Mouse (Mus musculus): ENCODE results near the gene R3hcc1l. TPM values are rescaled to one million over a fixed set of nuclear protein-coding genes. Genes with fewer than 3 reads are reported as not detected.

The R3hcc1l gene
- polyA plus RNA-seq, 1 experiment from 2014 or later: 13.0 TPM

DNA sequence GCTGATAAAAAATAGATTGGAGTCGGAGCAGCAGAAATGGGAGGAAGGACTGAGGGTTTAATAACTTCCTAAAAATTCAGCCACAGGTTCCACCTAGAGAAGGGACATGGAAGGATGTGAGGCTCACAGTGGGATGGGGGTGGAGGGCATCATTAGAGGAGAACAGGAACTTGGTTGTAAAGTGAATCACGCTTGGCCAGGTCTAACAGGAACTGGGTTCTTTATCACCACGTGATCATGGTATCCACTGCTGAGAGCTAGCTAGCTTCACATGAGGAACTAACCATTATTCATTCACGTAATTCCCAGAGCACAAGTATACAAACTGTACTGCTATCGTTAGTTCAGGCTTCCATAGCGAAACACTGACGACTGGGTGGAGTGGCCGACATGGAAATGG is 121.0 kb downstream of the R3hcc1l start:
- ATAC-seq (ENCODE audit: low FRiP score, low read depth): no peak

DNA sequence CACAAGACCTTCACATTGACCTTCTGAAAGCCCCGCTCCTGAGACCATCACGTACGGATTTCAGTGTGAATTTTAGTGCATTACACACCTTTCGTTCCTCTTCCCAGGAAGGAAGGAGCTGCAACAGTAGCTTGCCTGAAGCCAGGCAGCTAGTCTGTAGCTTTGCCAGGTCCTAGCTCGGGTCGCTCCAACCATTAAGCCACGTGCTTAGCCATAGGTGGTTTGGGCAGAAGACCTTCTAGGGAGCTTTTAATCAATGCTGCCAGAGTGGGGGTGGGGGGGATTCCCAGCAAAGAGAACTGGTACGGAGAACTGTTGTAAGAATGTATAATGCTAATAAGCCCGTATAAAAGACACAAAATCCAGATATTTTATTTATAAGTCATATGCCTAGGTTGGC is 121.7 kb downstream of the R3hcc1l start:
- 82% methylated on average over 9 of the region's 9 CpGs for WGBS
- no peak overlapping the region for H3K9ac ChIP-seq
- no peaks in the 10 kb centered on the region for H3K36me3 ChIP-seq
- no peak for ATAC-seq (ENCODE audit: low FRiP score, low read depth)
- no peak overlapping the region for H3K27ac ChIP-seq (replicated peaks)
- H3K27me3 ChIP-seq: no peaks in the 10 kb centered on the region
- H3K4me1 ChIP-seq (replicated peaks): peaks cover 9% of the 10 kb centered on the region; the same call in 1 of the 2 replicates
- H3K4me2 ChIP-seq: no peak overlapping the region
- no peak overlapping the region for H3K4me3 ChIP-seq
- H3K9me3 ChIP-seq: no peaks in the 10 kb centered on the region

More for the DNA sequence above, 121.0 kb downstream of the R3hcc1l start:
- H3K27me3 ChIP-seq: no peaks in the 10 kb centered on the region
- no peak overlapping the region for H3K4me3 ChIP-seq
- no peaks in the 10 kb centered on the region for H3K9me3 ChIP-seq
- H3K9ac ChIP-seq: no peak overlapping the region
- H3K27ac ChIP-seq (replicated peaks): no peak overlapping the region
- peaks cover 9% of the 10 kb centered on the region; the same call in 1 of the 2 replicates for H3K4me1 ChIP-seq (replicated peaks)
- H3K4me2 ChIP-seq: no peak overlapping the region
- H3K36me3 ChIP-seq: no peaks in the 10 kb centered on the region
- 66% methylated on average over 8 of the region's 8 CpGs for WGBS

Other genes starting within 250 kb of the R3hcc1l start
- 38.3 and 39.7 TPM in 2 replicates for gene Crtac1, start 87.0 kb upstream of the R3hcc1l start, polyA plus RNA-seq (2015; fragmentation: Nextera tagmentation; extraction: Ambion mirVana)
- gene Loxl4, start 94.1 kb downstream of the R3hcc1l start, polyA plus RNA-seq (2015; fragmentation: Nextera tagmentation; extraction: Ambion mirVana): 0.24 TPM in 1 of 2 replicates, not detected in the other
- 2.2 and 2.3 TPM in 2 replicates for gene Pyroxd2, start 234.0 kb downstream of the R3hcc1l start, polyA plus RNA-seq (2015; fragmentation: Nextera tagmentation; extraction: Ambion mirVana)